Mouse (Mus musculus): Measurements from ENCODE around the gene Usp43. TPM values are rescaled to one million over a fixed set of nuclear protein-coding genes. Genes with fewer than 3 reads are reported as not detected.

The Usp43 gene
- total RNA-seq, 1 experiment: 1.1 TPM

DNA sequence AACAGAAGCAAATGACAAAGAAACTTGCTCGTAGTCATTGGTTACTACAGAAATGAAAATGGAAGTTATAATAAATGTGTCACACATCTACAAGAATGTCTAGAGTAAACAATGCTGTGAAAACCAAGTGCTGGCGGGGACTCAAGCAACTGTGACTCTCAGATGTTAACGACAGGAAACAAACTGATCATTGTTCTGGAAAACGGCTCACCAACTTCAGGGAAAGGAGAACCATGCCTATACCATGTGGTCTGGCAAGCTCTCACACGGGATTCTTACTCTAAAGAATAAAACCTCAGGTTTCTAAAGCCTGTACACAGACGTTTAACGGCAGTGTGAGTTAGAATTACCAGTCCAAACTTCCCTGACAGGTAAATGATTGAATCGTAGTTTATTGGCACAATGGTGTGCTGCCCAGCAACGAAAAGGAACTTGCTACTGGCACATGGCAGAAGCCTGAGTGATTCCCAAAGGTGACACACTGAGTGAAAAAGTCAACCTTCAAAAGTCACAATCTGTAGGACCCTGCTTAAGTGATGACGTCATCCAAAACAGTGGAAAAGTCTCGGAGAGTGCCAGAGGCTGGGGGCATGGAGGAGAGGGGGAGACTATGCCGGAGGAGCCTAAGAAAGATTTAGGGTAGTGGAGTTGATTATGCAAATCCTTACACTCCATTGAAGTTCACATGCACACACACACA lies 93.4 kb downstream of the Usp43 start:
- in situ Hi-C loops (cut with MboI; ENCODE audit: low sequenced_read_pairs in 2 of 2, unreplicated experiment in 2 of 2): no loop called here

GRCm38 (mm10) chr11:67821560-67821959 lies 100.4 kb downstream of the Usp43 start:
- Histone ChIP-seq H3K4me3 (ENCODE audit: insufficient read depth in 1 of 2, low read depth in 1 of 2, low read length in 2 of 2, poor library complexity in 1 of 2, severe bottlenecking in 1 of 2) (no peak overlapping the region), H3K27ac (ENCODE audit: insufficient read depth, low read depth, low read length, poor library complexity, severe bottlenecking) (no peak overlapping the region), H3K4me1 (ENCODE audit: control insufficient read depth in 2 of 2, insufficient read depth in 2 of 2, low read length in 2 of 2, poor library complexity in 1 of 2) (no peaks in the 10 kb centered on the region), H3K9ac (ENCODE audit: insufficient read depth, low read depth, low read length, poor library complexity, severe bottlenecking) (no peak overlapping the region), H3K9me3 (ENCODE audit: control insufficient read depth, insufficient read depth, low read depth, low read length) (no peaks in the 10 kb centered on the region), H3K36me3 (ENCODE audit: control insufficient read depth, insufficient read depth, low read length, poor library complexity, severe bottlenecking) (no peaks in the 10 kb centered on the region)
- TF ChIP-seq MAFK (IDR thresholded peaks at IDR 0.05; ENCODE audit: insufficient read depth, low read depth, low read length) (no peak), CHD2 (IDR thresholded peaks at IDR 0.05; ENCODE audit: low read depth, low read length) (no peak), ZNF384 (IDR thresholded peaks at IDR 0.05; ENCODE audit: low read depth, low read length) (no peak), ZC3H11A (IDR thresholded peaks at IDR 0.05; ENCODE audit: borderline replicate concordance, low read depth, low read length) (no peak), HCFC1 (IDR thresholded peaks at IDR 0.05; ENCODE audit: borderline replicate concordance, insufficient read depth, low read length) (no peak)
- DNase-seq (ENCODE audit: low read depth, low spot score): no peak
- in situ Hi-C loops (cut with MboI; ENCODE audit: low sequenced_read_pairs in 2 of 2, unreplicated experiment in 2 of 2): no loop called here

More for the DNA sequence above, 93.4 kb downstream of the Usp43 start:
- no peak overlapping the region for H3K27ac ChIP-seq (ENCODE audit: insufficient read depth, low read depth, low read length, poor library complexity, severe bottlenecking)
- H3K36me3 ChIP-seq (ENCODE audit: control insufficient read depth, insufficient read depth, low read length, poor library complexity, severe bottlenecking): no peaks in the 10 kb centered on the region
- no peak for TF ChIP-seq ZC3H11A (IDR thresholded peaks at IDR 0.05; ENCODE audit: borderline replicate concordance, low read depth, low read length)
- TF ChIP-seq HCFC1 (IDR thresholded peaks at IDR 0.05; ENCODE audit: borderline replicate concordance, insufficient read depth, low read length): no peak
- no peak for TF ChIP-seq CHD2 (IDR thresholded peaks at IDR 0.05; ENCODE audit: low read depth, low read length)
- TF ChIP-seq MAFK (IDR thresholded peaks at IDR 0.05; ENCODE audit: insufficient read depth, low read depth, low read length): no peak
- no peak for TF ChIP-seq ZNF384 (IDR thresholded peaks at IDR 0.05; ENCODE audit: low read depth, low read length)
- no peaks in the 10 kb centered on the region for H3K4me1 ChIP-seq (ENCODE audit: control insufficient read depth in 2 of 2, insufficient read depth in 2 of 2, low read length in 2 of 2, poor library complexity in 1 of 2)
- H3K9ac ChIP-seq (ENCODE audit: insufficient read depth, low read depth, low read length, poor library complexity, severe bottlenecking): no peak overlapping the region
- no peak for DNase-seq (ENCODE audit: low read depth, low spot score)
- no peaks in the 10 kb centered on the region for H3K9me3 ChIP-seq (ENCODE audit: control insufficient read depth, insufficient read depth, low read depth, low read length)
- H3K4me3 ChIP-seq (ENCODE audit: insufficient read depth in 1 of 2, low read depth in 1 of 2, low read length in 2 of 2, poor library complexity in 1 of 2, severe bottlenecking in 1 of 2): no peak overlapping the region

DNA sequence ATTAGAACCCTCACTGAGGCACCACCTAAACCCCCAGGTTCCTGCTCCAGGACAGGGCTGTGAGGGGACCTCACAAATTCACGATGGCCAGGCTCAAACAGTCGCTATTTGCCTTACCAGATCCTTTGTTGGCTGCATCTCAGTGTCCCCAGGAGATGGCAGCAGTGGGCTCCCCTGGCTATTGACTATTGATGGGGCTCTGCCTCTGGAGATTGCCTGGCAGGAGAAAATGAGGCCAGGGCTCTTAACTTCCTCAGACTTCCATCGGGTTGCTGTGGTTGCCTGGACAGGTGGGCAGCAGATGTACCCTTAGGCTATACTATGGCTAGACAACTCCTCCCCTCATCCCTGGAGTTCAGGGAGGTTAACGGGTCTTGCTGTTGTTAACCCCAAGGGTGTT lies 101.7 kb downstream of the Usp43 start:
- Histone ChIP-seq H3K9me3 (ENCODE audit: control insufficient read depth, insufficient read depth, low read depth, low read length) (no peaks in the 10 kb centered on the region), H3K36me3 (ENCODE audit: control insufficient read depth, insufficient read depth, low read length, poor library complexity, severe bottlenecking) (no peaks in the 10 kb centered on the region), H3K4me3 (ENCODE audit: insufficient read depth in 1 of 2, low read depth in 1 of 2, low read length in 2 of 2, poor library complexity in 1 of 2, severe bottlenecking in 1 of 2) (no peak overlapping the region), H3K27ac (ENCODE audit: insufficient read depth, low read depth, low read length, poor library complexity, severe bottlenecking) (no peak overlapping the region), H3K4me1 (ENCODE audit: control insufficient read depth in 2 of 2, insufficient read depth in 2 of 2, low read length in 2 of 2, poor library complexity in 1 of 2) (no peaks in the 10 kb centered on the region), H3K9ac (ENCODE audit: insufficient read depth, low read depth, low read length, poor library complexity, severe bottlenecking) (no peak overlapping the region)
- DNase-seq (ENCODE audit: low read depth, low spot score): no peak
- TF ChIP-seq MAFK (IDR thresholded peaks at IDR 0.05; ENCODE audit: insufficient read depth, low read depth, low read length) (no peak), ZNF384 (IDR thresholded peaks at IDR 0.05; ENCODE audit: low read depth, low read length) (no peak), ZC3H11A (IDR thresholded peaks at IDR 0.05; ENCODE audit: borderline replicate concordance, low read depth, low read length) (no peak), HCFC1 (IDR thresholded peaks at IDR 0.05; ENCODE audit: borderline replicate concordance, insufficient read depth, low read length) (no peak), CHD2 (IDR thresholded peaks at IDR 0.05; ENCODE audit: low read depth, low read length) (no peak)
- in situ Hi-C loops (cut with MboI; ENCODE audit: low sequenced_read_pairs in 2 of 2, unreplicated experiment in 2 of 2): no loop called here

- no peak overlapping the region for H3K27ac ChIP-seq (ENCODE audit: insufficient read depth, low read depth, low read length, poor library complexity, severe bottlenecking)
- DNase-seq (ENCODE audit: low read depth, low spot score): no peak
- no peak for TF ChIP-seq HCFC1 (IDR thresholded peaks at IDR 0.05; ENCODE audit: borderline replicate concordance, insufficient read depth, low read length)
- 0 out of 2 replicates have a peak, but pooled peaks have one; percentile 34 for TF ChIP-seq ZC3H11A (IDR thresholded peaks at IDR 0.05; ENCODE audit: borderline replicate concordance, low read depth, low read length)
- no peak for TF ChIP-seq CHD2 (IDR thresholded peaks at IDR 0.05; ENCODE audit: low read depth, low read length)
- in situ Hi-C loops (cut with MboI; ENCODE audit: low sequenced_read_pairs in 2 of 2, unreplicated experiment in 2 of 2): no loop called here
- no peaks in the 10 kb centered on the region for H3K4me1 ChIP-seq (ENCODE audit: control insufficient read depth in 2 of 2, insufficient read depth in 2 of 2, low read length in 2 of 2, poor library complexity in 1 of 2)
- no peaks in the 10 kb centered on the region for H3K9me3 ChIP-seq (ENCODE audit: control insufficient read depth, insufficient read depth, low read depth, low read length)
- H3K36me3 ChIP-seq (ENCODE audit: control insufficient read depth, insufficient read depth, low read length, poor library complexity, severe bottlenecking): no peaks in the 10 kb centered on the region
- no peak overlapping the region for H3K4me3 ChIP-seq (ENCODE audit: insufficient read depth in 1 of 2, low read depth in 1 of 2, low read length in 2 of 2, poor library complexity in 1 of 2, severe bottlenecking in 1 of 2)
- no peak overlapping the region for H3K9ac ChIP-seq (ENCODE audit: insufficient read depth, low read depth, low read length, poor library complexity, severe bottlenecking)
Measured at GRCm38 (mm10) chr11:67819604-67820003, 102.3 kb downstream of the Usp43 start.

All from ES-E14 (cell line).